Mouse (Mus musculus): Measurements from ENCODE around the gene Lancl3. TPM values are rescaled to one million over a fixed set of nuclear protein-coding genes. Genes with fewer than 3 reads are reported as not detected.
"Not testable (repeated sequence)": the region's sequence is repeated elsewhere in the genome, so short reads cannot be mapped to it uniquely, and the experiment has no call there.

Lancl3 gene
- polyA plus RNA-seq, 1 experiment from 2014 or later = 0.52 TPM

DNA sequence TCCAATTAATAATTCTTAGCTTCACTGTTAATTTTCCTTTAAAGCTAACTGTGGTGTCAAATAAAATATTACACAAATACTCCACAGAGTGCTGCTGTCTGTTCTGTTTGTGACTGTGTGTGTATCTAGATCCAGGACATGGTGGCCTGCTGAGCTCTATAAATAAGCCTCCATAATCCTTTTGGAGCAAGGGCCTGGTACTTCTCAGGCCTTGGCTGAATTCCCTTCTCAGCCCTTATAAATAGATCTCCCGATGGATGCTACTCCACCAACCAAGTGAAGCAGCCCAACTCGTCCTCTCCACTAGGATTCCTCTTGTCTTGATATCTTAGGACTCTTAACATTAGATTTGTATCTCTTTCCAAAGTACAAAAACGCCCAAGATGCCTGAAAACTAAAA, 71.4 kb downstream of the Lancl3 start:
- Histone ChIP-seq H3K9me3 (replicated peaks) (no peaks in the 10 kb centered on the region), H3K27ac (peak overlapping the region; percentile 94), H3K9ac (0 out of 2 replicates have a peak overlapping the region, but pooled peaks have one; percentile 90), H3K27me3 (replicated peaks) (peaks cover 5% of the 10 kb centered on the region; the same call in 1 of the 2 replicates), H3K4me2 (peak overlapping the region; percentile 60), H3K36me3 (no peaks in the 10 kb centered on the region), H3K4me1 (peaks cover 12% of the 10 kb centered on the region; the same call in 1 of the 2 replicates), H3K4me3 (no peak overlapping the region)
- ATAC-seq = no peak
- 66% methylated on average over 3 of the region's 3 CpGs for WGBS (ENCODE audit: insufficient replicate concordance)

DNA sequence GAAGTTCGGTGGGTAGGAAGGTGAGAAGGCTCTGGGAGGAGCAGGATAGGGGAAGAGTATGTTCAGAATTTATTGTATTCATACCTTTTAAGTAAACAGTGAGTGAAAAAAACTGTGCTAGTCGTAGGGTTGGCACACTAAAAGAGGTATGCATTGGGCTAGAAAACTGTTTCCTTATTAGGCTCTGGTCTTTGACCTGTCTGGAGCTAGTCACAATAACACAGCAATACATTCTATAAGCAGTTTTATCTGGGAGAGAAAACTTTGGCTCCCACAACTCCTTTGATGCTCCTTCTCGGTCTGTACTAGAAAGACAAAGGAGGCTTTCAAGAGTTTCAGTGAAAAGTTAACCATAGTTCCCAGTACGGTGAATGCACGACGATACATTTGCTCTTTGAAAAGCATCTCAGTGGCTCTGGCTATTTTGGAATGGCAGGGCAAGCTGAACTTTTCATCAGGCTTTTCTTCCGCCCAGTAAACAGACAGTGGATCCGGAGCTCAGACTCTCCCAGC, 72.3 kb downstream of the Lancl3 start:
- peak overlapping the region; percentile 90 for H3K9ac ChIP-seq
- peak; percentile 16 for ATAC-seq
- H3K4me2 ChIP-seq = peak overlapping the region; percentile 60
- H3K4me1 ChIP-seq = peaks cover 12% of the 10 kb centered on the region; the same call in 1 of the 2 replicates
- peak overlapping the region; percentile 94 for H3K27ac ChIP-seq
- H3K36me3 ChIP-seq = no peaks in the 10 kb centered on the region
- H3K9me3 ChIP-seq (replicated peaks) = no peaks in the 10 kb centered on the region
- H3K27me3 ChIP-seq (replicated peaks) = peaks cover 5% of the 10 kb centered on the region; the same call in 1 of the 2 replicates
- peak overlapping the region; percentile 76 for H3K4me3 ChIP-seq
- WGBS (ENCODE audit: insufficient replicate concordance) = 7% methylated on average over 8 of the region's 8 CpGs

GRCm38 (mm10) chrX:9272460-9273361, 73.0 kb downstream of the Lancl3 start, which contains the start of gene Xk:
TSS of gene Xk (plus strand) at chrX:9272756.
- Histone ChIP-seq H3K36me3 (no peaks in the 10 kb centered on the region), H3K4me3 (peak within 1 kb of the TSS; percentile 76), H3K27ac (peak within 1 kb of the TSS; percentile 94), H3K4me1 (peaks cover 12% of the 10 kb centered on the region; the same call in 1 of the 2 replicates), H3K9me3 (replicated peaks) (no peaks in the 10 kb centered on the region), H3K27me3 (replicated peaks) (peaks cover 5% of the 10 kb centered on the region; the same call in 1 of the 2 replicates), H3K9ac (peak within 1 kb of the TSS; percentile 90), H3K4me2 (peak within 1 kb of the TSS; percentile 60)
- 4% methylated on average over 63 of the region's 94 CpGs for WGBS (ENCODE audit: insufficient replicate concordance)
- ATAC-seq = peak; percentile 91

DNA sequence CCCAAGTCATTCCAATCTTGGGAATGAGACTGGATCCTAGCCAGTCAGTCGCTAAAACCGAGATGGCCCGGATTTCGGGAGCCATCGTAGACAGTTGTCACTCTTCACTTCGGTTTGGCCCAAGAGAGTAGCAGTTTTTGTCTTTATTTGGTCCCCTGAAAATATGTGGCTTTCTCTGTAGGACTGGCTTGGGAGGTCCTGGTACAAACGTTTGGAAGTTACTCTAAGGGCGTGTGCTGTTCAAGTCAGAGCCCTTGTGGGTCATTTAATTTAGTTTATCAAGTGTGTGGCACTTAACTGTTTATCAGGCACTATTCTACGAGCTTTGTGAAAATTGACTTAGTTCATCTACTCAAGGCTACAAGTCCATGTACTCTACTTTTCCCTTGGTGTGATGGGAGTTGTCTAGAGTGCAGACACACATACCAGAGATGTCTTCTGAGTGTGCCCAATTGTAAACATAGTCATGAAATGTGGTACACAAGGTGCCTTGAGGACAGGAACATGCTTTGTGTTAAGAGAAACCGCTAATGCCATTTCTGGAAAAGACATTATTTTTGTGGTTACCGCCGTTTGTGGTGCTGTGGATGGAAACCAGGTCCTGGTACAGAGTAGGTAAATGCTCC, 73.8 kb downstream of the Lancl3 start:
- Histone ChIP-seq H3K27me3 (replicated peaks) (peaks cover 5% of the 10 kb centered on the region; the same call in 1 of the 2 replicates), H3K4me2 (peak overlapping the region; percentile 60), H3K27ac (peak overlapping the region; percentile 94), H3K4me1 (peaks cover 12% of the 10 kb centered on the region; the same call in 1 of the 2 replicates), H3K4me3 (peak overlapping the region; percentile 76), H3K9me3 (replicated peaks) (no peaks in the 10 kb centered on the region), H3K9ac (peak overlapping the region; percentile 90), H3K36me3 (no peaks in the 10 kb centered on the region)
- 40% methylated on average over 12 of the region's 12 CpGs for WGBS (ENCODE audit: insufficient replicate concordance)
- peak; percentile 32; the same call in 1 of the 2 replicates for ATAC-seq

GRCm38 (mm10) chrX:9274321-9274720, 74.6 kb downstream of the Lancl3 start:
- H3K27me3 ChIP-seq (replicated peaks) = peaks cover 5% of the 10 kb centered on the region; the same call in 1 of the 2 replicates
- 50% methylated on average over 8 of the region's 8 CpGs for WGBS (ENCODE audit: insufficient replicate concordance)
- H3K4me2 ChIP-seq = peak overlapping the region; percentile 60

GRCm38 (mm10) chrX:9283464-9283863, 83.8 kb downstream of the Lancl3 start, which contains the start of gene H2al1m:
TSS of gene H2al1m (plus strand) at chrX:9283764.
- not testable (repeated sequence) for H3K9ac ChIP-seq

More at GRCm38 (mm10) chrX:9274321-9274720, 74.6 kb downstream of the Lancl3 start:
- ATAC-seq = peak; percentile 30; the same call in 1 of the 2 replicates
- Histone ChIP-seq H3K36me3 (no peaks in the 10 kb centered on the region), H3K9me3 (replicated peaks) (no peaks in the 10 kb centered on the region), H3K27ac (peak overlapping the region; percentile 94), H3K4me1 (peaks cover 12% of the 10 kb centered on the region; the same call in 1 of the 2 replicates), H3K4me3 (peak overlapping the region; percentile 76), H3K9ac (peak overlapping the region; percentile 90)

GRCm38 (mm10) chrX:9293140-9293829, 93.6 kb downstream of the Lancl3 start:
- H3K9ac ChIP-seq; H3K36me3 ChIP-seq; H3K4me2 ChIP-seq; H3K4me3 ChIP-seq; H3K9me3 ChIP-seq (replicated peaks); H3K27me3 ChIP-seq (replicated peaks): not testable (repeated sequence)
- WGBS (ENCODE audit: insufficient replicate concordance) = 61% methylated on average over 4 of the region's 4 CpGs
- ATAC-seq = peak; percentile 85
- peaks cover 12% of the 10 kb centered on the region; the same call in 1 of the 2 replicates for H3K4me1 ChIP-seq
- peak overlapping the region; percentile 60 for H3K27ac ChIP-seq

More at GRCm38 (mm10) chrX:9283464-9283863, 83.8 kb downstream of the Lancl3 start, which contains the start of gene H2al1m:
- WGBS (ENCODE audit: insufficient replicate concordance) = no CpG with 5 or more reads among the region's 1 CpGs
- H3K4me3 ChIP-seq; H3K27ac ChIP-seq; H3K4me2 ChIP-seq; H3K4me1 ChIP-seq; ATAC-seq; H3K27me3 ChIP-seq (replicated peaks); H3K9me3 ChIP-seq (replicated peaks): not testable (repeated sequence)
- H3K36me3 ChIP-seq = peaks cover 18% of the 10 kb centered on the region

DNA sequence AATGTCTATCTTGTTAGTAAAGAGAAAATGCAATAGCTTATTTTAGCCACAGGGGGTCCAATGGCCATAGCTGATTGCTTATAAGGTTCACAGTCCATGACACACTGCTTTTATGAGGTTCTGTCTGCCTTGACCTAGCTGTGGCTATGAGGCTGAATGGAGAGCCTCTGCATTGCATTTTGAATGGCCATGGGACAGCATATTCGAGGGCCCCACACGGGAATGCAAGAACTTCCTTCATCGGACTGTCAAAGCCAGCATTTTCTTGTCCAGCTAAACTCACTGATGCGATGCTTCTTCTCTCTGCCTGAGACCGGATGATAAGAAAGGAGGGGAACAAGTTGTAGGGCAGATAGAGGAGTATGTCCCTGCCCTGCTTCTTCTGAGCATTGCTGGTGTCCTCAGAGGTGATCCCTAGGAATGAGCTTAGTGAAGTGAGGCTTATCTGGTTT, 98.7 kb downstream of the Lancl3 start:
- H3K4me2 ChIP-seq = peak overlapping the region; percentile 57
- peaks cover 25% of the 10 kb centered on the region for H3K4me1 ChIP-seq
- H3K9ac ChIP-seq = peak overlapping the region; percentile 48
- H3K27me3 ChIP-seq (replicated peaks) = no peaks in the 10 kb centered on the region
- 27% methylated on average over 5 of the region's 5 CpGs for WGBS (ENCODE audit: insufficient replicate concordance)
- no peaks in the 10 kb centered on the region for H3K9me3 ChIP-seq (replicated peaks)
- H3K4me3 ChIP-seq = no peak overlapping the region
- no peaks in the 10 kb centered on the region for H3K36me3 ChIP-seq
- peak overlapping the region; percentile 95 for H3K27ac ChIP-seq
- peak; percentile 99 for ATAC-seq

DNA sequence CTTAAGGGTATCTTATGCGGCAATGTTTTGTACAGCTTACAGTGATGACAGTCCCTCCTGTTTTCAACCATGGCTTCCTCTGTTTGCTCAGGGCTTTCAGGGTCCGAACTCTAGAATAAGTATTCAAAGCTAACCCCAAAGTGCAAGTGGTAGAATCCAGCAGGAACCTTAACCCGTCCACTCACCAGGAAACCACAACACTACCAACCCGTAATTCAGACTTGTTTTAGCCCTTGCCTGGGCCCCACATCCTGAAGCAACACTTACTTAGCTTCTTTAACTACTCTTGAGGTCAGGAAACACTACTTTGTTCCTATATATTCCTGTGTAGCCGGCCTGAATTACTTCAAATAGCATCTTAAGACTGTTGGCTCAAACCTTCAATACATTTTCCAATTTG, 103.1 kb downstream of the Lancl3 start:
- Histone ChIP-seq H3K4me1 (peaks cover 24% of the 10 kb centered on the region), H3K4me3 (no peak overlapping the region), H3K27me3 (replicated peaks) (no peaks in the 10 kb centered on the region), H3K27ac (peak overlapping the region; percentile 70), H3K9ac (0 out of 2 replicates have a peak overlapping the region, but pooled peaks have one; percentile 17), H3K9me3 (replicated peaks) (no peaks in the 10 kb centered on the region), H3K4me2 (peak overlapping the region; percentile 27), H3K36me3 (no peaks in the 10 kb centered on the region)
- WGBS (ENCODE audit: insufficient replicate concordance) = 36% methylated on average over 5 of the region's 5 CpGs
- no peak for ATAC-seq

DNA sequence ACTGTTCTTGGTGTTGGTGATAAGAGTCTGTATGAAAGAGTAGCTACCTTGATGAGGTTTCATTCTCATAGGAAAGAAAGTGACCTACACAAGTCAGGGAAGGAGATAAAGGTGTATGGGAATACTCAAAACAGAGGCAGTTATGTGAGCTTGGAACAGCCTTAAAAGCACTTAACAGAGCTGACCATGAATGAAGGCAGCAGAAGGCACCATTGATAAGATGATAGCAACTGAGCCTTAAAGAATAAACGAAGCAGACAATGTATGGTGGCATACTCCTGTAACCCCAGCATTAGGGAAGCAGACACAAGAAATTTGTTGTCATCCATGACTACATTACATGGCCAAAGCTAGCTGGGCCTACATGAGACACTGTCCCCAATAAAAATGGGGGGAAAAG, 103.8 kb downstream of the Lancl3 start:
- peak; percentile 53; the same call in 1 of the 2 replicates for ATAC-seq
- Histone ChIP-seq H3K4me3 (no peak overlapping the region), H3K27ac (peak overlapping the region; percentile 70), H3K27me3 (replicated peaks) (no peaks in the 10 kb centered on the region), H3K4me1 (peaks cover 24% of the 10 kb centered on the region), H3K9me3 (replicated peaks) (no peaks in the 10 kb centered on the region), H3K9ac (no peak overlapping the region), H3K4me2 (peak overlapping the region; percentile 27), H3K36me3 (peaks cover 3% of the 10 kb centered on the region)
- 38% methylated on average over 1 of the region's 1 CpGs for WGBS (ENCODE audit: insufficient replicate concordance)

- ATAC-seq = peak; percentile 79
- not testable (repeated sequence) for H3K4me3 ChIP-seq
These were observed 116.8 kb downstream of the Lancl3 start for GRCm38 (mm10) chrX:9316457-9316856.

More at GRCm38 (mm10) chrX:9316457-9316856, 116.8 kb downstream of the Lancl3 start:
- H3K9me3 ChIP-seq (replicated peaks); H3K9ac ChIP-seq; H3K4me1 ChIP-seq; H3K27me3 ChIP-seq (replicated peaks); H3K36me3 ChIP-seq: not testable (repeated sequence)
- H3K4me2 ChIP-seq = 0 out of 2 replicates have a peak overlapping the region, but pooled peaks have one; percentile 4
- H3K27ac ChIP-seq = 0 out of 2 replicates have a peak overlapping the region, but pooled peaks have one; percentile 36
